Mouse (Mus musculus) kidney, postnatal 0 days (tissue): ENCODE measurements around the gene Rassf3. TPM values are rescaled to one million over a fixed set of nuclear protein-coding genes. Genes with fewer than 3 reads are reported as not detected.

ENCODE experiments used
- ATAC-seq: fragments of 200-750 bp; cut with Nextera tagmentation; replicated peaks from 2 replicates; pipeline ENCODE4 v1.8.0; 2017; ENCODE audit warnings: low read depth, moderate number of reproducible peaks, moderate TSS enrichment, moderate library complexity; ENCODE audit not compliant: low FRiP score
- DNase-seq: peaks from one replicate; pipeline ENCODE4 v3.0.0-alpha.2; 2016; ENCODE audit warnings: low spot score
- H3K27ac ChIP-seq: fragments of 300-500 bp; sonication (generic); 2 replicates; pipeline ENCODE4 v1.5.1; 2014; ENCODE audit warnings: mild to moderate bottlenecking
- H3K27me3 ChIP-seq: fragments of 300-500 bp; sonication (generic); 2 replicates; pipeline ENCODE4 v1.6.1; 2014; ENCODE audit warnings: low read length, mixed read lengths; ENCODE audit not compliant: insufficient read depth
- H3K36me3 ChIP-seq: fragments of 300-500 bp; sonication (generic); 2 replicates; pipeline ENCODE4 v1.6.1; 2014; ENCODE audit warnings: low read length, mixed read lengths; ENCODE audit not compliant: insufficient read depth
- H3K4me1 ChIP-seq: fragments of 300-500 bp; sonication (generic); replicated peaks from 2 replicates; pipeline ENCODE4 v1.6.1; 2014; ENCODE audit warnings: antibody characterized with exemption, low read length, mixed read lengths; ENCODE audit not compliant: insufficient read depth
- H3K4me2 ChIP-seq: fragments of 300-500 bp; sonication (generic); 2 replicates; pipeline ENCODE4 v1.6.1; 2014; ENCODE audit warnings: mild to moderate bottlenecking, low read length, moderate library complexity, mixed read lengths
- H3K4me3 ChIP-seq: fragments of 300-500 bp; sonication (generic); replicated peaks from 2 replicates; pipeline ENCODE4 v1.5.1; 2014; ENCODE audit warnings: low read depth, low read length
- H3K9ac ChIP-seq: fragments of 300-500 bp; sonication (generic); 2 replicates; pipeline ENCODE4 v1.6.1; 2014; ENCODE audit warnings: low read depth, low read length
- H3K9me3 ChIP-seq: fragments of 300-500 bp; sonication (generic); replicated peaks from 2 replicates; pipeline ENCODE4 v1.6.1; 2016; ENCODE audit warnings: low read length, inconsistent platforms, mixed read lengths
- CTCF ChIP-seq: IDR thresholded peaks from 2 replicates; pipeline ENCODE4 v1.5.1; 2016; ENCODE audit warnings: antibody characterized with exemption, low read depth, mild to moderate bottlenecking, moderate library complexity
- WGBS: fragments of 180-500 bp; shearing (Covaris S2); extraction: QIAGEN DNeasy Blood & Tissue Kit; methylation state at CpG from one replicate; pipeline ENCODE4 v1.1.7; 2014; 5-methylcytosine and 5-hydroxymethylcytosine counted together
- polyA plus RNA-seq: library from polyadenylated mRNA; unstranded; fragments of >200 nt; fragmentation: Nextera tagmentation; extraction: Ambion mirVana; gene quantifications from 2 replicates; pipeline ENCODE4 v1.2.1, GENCODE M21; 2015

The Rassf3 gene
- polyA plus RNA-seq, 1 experiment from 2014 or later: 11.9 TPM

DNA sequence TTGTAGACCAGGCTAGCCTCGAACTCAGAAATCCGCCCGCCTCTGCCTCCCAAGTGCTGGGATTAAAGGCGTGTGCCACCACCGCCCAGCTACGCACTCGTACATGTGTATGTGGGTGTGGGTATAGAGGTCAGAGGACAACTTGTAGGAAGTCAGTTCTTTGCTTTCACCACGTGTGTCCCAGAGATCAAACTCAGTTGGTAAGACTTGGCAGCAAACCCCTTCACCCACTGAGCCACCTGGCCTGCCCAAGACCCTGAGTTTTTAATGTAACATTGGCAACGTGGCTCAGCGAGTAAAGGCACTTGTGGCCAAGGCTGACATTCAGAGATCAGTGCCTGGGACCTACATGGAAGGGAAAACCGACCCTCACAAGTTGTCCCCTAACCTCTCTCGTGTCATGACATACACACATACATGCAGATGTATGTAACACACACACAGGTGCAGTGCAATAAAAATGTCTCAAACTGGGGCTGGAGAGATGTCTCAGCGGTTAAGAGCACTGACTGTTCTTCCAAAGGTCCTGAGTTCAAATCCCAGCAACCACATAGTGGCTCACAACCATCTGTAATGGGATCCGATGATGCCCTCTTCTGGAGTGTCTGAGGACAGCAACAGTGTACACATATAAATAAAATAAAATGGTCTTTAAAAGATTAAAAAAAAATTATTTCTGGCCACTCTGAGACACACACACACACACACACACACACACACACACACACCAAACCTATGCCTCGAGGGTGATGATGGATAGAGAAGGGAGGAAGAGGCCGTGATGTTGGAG, 31.8 kb upstream of the Rassf3 start:
- no peak for ATAC-seq
- H3K36me3 ChIP-seq: no peaks in the 10 kb centered on the region
- DNase-seq: no peak

DNA sequence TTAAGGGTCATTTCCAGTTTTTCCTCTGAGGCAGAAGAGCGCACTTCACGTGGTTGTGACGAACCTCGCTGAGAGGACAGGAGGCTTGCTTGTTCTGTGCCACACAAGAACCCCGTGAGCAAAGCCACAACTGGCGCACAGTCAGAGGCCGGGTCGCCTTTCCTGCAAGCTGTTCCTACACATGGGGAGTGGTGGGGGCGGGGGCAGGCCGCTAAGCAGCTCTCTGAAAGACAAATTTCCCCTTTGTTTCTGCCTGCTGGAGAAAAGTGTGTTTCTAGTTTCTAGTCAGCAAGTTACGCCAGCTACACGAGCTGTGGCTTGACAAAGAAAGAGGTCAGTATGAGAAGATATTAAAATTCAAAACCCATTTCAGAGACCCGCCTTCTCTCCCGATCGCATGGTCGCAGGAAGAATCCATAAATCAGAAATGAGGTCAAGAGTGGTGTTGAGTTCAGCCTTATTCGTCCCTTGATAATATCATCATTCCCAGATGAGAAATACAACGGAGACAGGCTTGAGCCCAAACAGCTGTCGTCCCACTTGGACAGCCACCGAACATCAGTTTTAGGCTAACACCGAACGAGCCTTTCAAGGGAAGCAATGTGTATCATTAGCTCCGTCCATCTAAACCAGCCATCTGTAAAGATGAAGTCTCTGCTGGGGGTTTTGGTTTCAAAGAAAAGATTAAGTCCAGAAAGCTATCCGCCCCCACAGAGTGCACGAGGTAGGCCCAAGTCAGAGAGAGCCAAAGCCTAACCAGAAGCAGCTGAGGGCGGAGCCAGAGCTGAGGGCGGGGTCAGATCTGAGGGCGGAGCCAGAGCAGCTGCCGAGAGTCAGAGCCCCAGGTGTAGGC, 30.8 kb upstream of the Rassf3 start:
- no peaks in the 10 kb centered on the region for H3K27me3 ChIP-seq
- no peak for TF ChIP-seq CTCF
- H3K4me3 ChIP-seq: no peak overlapping the region
- H3K9me3 ChIP-seq: no peaks in the 10 kb centered on the region
- 0 out of 2 replicates have a peak overlapping the region, but pooled peaks have one; percentile 9 for H3K9ac ChIP-seq
- H3K27ac ChIP-seq: peak overlapping the region; percentile 62
- peak overlapping the region; percentile 27 for H3K4me2 ChIP-seq
- DNase-seq (peak; percentile 79), ATAC-seq (peak; percentile 65)
- H3K36me3 ChIP-seq: no peaks in the 10 kb centered on the region
- 19% methylated on average over 29 of the region's 29 CpGs for WGBS
- H3K4me1 ChIP-seq: peaks cover 18% of the 10 kb centered on the region

More for the DNA sequence above, 31.8 kb upstream of the Rassf3 start:
- Histone ChIP-seq H3K9ac (no peak overlapping the region), H3K4me2 (no peak overlapping the region), H3K27ac (no peak overlapping the region), H3K4me1 (peaks cover 18% of the 10 kb centered on the region), H3K27me3 (no peaks in the 10 kb centered on the region), H3K9me3 (no peaks in the 10 kb centered on the region), H3K4me3 (no peak overlapping the region)
- WGBS: 91% methylated on average over 16 of the region's 16 CpGs
- TF ChIP-seq CTCF: peak; percentile 41; the same call in 1 of the 2 replicates

DNA sequence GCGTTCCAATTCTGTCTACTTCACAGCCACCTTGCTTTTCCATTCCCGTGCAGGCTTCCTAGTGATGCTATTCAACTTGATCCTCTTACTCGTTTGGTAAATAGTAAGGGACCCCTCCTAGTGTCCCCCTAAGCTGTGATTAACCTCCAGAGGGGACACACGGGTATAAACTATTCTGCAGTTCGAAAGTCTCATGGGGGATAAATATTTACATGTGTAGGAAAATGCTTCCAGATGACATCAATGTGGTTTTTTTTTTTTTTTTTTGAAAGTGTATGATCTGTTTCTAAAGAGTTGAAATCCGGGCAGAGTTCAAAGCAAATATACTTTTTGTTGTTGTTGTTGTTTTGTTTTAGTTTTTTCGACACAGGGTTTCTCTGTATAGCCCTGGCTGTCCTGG, 29.8 kb upstream of the Rassf3 start:
- H3K27ac ChIP-seq: peak overlapping the region; percentile 65; the same call in 1 of the 2 replicates
- H3K36me3 ChIP-seq: no peaks in the 10 kb centered on the region
- no peak overlapping the region for H3K4me2 ChIP-seq
- no peak for TF ChIP-seq CTCF
- 80% methylated on average over 7 of the region's 7 CpGs for WGBS
- peaks cover 18% of the 10 kb centered on the region for H3K4me1 ChIP-seq
- H3K9ac ChIP-seq: no peak overlapping the region
- DNase-seq (no peak), ATAC-seq (no peak)
- H3K9me3 ChIP-seq: no peaks in the 10 kb centered on the region
- no peaks in the 10 kb centered on the region for H3K27me3 ChIP-seq
- no peak overlapping the region for H3K4me3 ChIP-seq

DNA sequence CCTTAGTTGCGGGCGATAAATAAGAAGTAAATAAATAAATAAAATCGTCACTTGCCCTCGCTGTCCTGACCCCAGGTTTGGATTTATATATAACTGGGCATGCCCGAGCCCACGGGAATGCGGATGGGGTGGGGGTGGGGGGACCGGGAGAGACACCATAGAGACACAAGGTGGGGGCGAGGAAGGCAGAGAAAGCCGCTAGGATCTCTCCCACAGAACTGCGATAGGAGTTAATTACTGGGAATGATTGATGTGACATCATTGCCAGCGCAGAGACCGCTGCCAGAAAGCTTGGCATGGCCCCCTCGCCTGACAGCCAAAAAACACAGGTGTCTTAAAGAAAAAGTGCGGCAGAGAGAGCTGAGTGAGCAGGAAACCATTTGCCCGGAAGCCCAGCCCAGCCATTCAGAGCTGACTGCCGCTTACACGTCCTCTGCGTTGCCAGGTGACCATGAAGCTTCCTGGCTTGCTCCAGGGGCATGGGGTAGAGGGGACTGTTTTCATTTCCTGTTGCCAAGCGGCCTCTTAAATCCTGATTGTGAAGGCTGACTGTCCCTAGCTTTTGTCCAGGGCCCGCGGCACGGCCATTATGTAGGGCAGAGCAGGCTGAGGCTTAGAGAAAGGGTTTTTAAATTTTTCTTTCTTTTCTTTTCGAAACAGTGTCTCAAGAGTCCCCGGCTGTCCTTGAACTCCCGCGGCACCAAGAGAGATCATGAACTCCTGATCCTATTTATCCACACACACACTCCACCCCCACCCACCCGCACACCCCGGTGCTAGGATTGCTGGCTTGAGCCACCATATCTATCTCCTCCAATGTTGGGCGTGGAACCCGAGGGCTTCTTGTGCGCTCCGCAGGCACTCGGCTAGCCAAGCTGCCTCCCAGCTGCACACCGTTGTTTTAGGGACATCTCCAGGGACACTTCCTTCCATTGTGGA, 29.1 kb upstream of the Rassf3 start:
- Histone ChIP-seq H3K4me1 (peaks cover 15% of the 10 kb centered on the region), H3K4me2 (peak overlapping the region; percentile 68), H3K4me3 (peak overlapping the region; percentile 30), H3K27me3 (no peaks in the 10 kb centered on the region), H3K9me3 (no peaks in the 10 kb centered on the region), H3K9ac (peak overlapping the region; percentile 52), H3K27ac (peak overlapping the region; percentile 65), H3K36me3 (no peaks in the 10 kb centered on the region)
- WGBS: 21% methylated on average over 35 of the region's 35 CpGs
- peak; percentile 82 for DNase-seq
- peak; percentile 72 for ATAC-seq
- no peak for TF ChIP-seq CTCF

DNA sequence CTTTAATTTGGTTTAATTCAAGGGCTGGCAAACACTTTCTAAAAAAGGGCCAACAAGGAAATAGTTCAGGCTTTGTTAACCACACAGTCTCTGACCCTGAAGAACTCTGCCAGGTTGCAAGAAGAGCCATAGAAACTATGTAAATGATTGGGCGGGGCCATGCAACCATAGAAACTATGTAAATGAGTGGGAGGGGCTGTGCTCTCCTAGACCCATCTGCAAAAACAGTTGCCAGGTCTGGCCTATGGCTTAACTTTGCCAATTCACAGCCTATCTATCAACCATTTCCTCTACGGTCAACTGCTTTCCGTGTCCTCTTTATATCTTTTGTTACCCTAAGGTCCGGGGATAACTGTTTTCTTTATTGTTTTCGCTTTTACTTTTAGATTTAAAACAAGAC, 25.0 kb upstream of the Rassf3 start:
- Histone ChIP-seq H3K9ac (no peak overlapping the region), H3K4me3 (no peak overlapping the region), H3K27me3 (no peaks in the 10 kb centered on the region), H3K27ac (no peak overlapping the region), H3K4me1 (no peaks in the 10 kb centered on the region; the same call in 1 of the 2 replicates), H3K4me2 (no peak overlapping the region), H3K9me3 (no peaks in the 10 kb centered on the region), H3K36me3 (no peaks in the 10 kb centered on the region)
- ATAC-seq (no peak), DNase-seq (no peak)
- TF ChIP-seq CTCF: no peak
- WGBS: 77% methylated on average over 5 of the region's 5 CpGs
